Mouse (Mus musculus): ENCODE results near the gene Zfp975. TPM values are rescaled to one million over a fixed set of nuclear protein-coding genes. Genes with fewer than 3 reads are reported as not detected.
"Not testable (repeated sequence)": the region's sequence is repeated elsewhere in the genome, so short reads cannot be mapped to it uniquely, and the experiment has no call there.

Gene Zfp975
- 8.5 and 8.9 TPM in 2 replicates for polyA plus RNA-seq (2014; fragmentation: Nextera tagmentation; extraction: Ambion mirVana)

DNA sequence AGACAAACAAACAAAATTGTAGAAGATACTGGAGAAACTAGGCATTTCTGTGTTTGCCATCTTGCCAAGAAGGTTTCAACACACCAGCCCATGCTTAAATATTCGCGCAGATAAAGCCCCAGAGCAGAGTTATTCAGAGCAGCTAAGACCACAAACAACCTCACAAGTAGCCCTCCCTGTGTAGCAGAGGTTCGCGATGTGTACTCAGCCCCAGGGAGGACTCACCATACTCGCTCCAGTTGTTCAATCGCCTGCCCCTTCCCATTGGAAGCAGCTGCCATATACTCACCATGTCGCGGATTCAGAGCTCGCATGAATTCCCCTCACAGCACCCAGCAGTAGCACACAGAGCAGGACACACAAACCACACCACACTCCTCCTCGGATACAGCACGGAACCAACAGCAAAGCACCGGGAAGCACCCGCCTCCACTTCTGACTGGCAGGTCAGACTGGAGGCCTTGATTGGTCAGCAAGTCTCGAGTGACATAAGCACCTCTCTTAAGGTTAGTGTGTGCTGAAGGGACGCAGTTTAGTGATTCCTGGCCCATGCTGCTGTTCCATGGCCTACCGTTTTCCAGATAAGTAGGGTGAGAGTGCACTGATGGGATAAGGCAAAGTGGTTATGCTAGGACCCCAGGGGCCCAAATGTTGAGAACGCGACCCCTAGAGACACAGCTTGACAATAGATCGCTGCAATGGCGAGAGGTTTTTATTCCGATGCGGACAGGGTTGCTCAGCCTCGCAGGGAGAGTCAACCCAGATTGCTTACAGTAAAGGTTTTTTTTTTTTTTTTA is at the start of gene Zfp975:
TSS of gene Zfp975 (minus strand) at position 381 of the 797 bp plus-strand sequence.
- WGBS: 2% methylated on average over 23 of the region's 23 CpGs
- peak; percentile 99 for ATAC-seq (ENCODE audit: low FRiP score)

DNA sequence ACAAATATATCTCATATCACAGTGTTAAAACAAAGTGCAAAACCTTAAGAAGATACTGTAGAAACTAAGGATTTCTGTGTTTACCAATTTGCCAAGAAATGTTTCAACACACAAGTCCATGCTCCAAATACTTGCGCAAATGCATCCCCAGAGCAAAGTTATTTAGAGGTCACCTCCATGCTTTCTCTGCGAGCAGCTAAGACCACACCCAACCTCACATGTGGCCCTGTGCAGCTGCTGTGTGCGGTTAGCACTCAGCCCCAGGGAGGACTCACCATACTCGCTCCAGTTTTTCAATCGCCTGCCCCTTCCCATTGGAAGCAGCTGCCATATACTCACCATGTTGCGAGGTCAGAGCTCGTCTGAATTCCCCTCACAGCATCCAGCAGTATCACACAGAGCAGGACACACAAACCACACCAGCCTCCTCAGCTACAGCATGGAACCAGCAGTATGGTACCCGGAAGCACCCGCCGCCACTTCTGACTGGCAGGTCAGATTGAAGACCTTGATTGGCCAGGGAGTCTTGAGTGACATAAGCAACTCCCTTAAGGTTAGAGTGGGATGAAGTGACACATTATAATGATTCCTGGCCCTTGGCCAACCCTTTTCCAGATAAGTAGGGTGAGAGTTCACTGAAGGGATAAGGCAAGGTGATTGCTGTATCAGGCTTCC is 46.1 kb upstream of the Zfp975 start:
- Histone ChIP-seq H3K27ac (ENCODE audit: low read depth, low read length) (no peak overlapping the region), H3K27me3 (ENCODE audit: control insufficient read depth, insufficient read depth, low read length) (no peaks in the 10 kb centered on the region), H3K36me3 (ENCODE audit: control insufficient read depth, insufficient read depth, low read length) (no peaks in the 10 kb centered on the region), H3K4me2 (replicated peaks; ENCODE audit: low read depth, low read length) (no peak overlapping the region), H3K4me1 (replicated peaks; ENCODE audit: control insufficient read depth, insufficient read depth, low read length) (no peaks in the 10 kb centered on the region), H3K9ac (ENCODE audit: low read depth, low read length) (no peak overlapping the region), H3K9me3 (ENCODE audit: control insufficient read depth, low read length) (peaks cover 3% of the 10 kb centered on the region; the same call in 1 of the 2 replicates), H3K4me3 (ENCODE audit: low read depth, low read length) (no peak overlapping the region)
- WGBS: 85% methylated on average over 10 of the region's 10 CpGs
- ATAC-seq (ENCODE audit: low FRiP score) (no peak), DNase-seq (ENCODE audit: low spot score) (no peak)

More for the DNA sequence above, at the start of gene Zfp975:
- H3K27ac ChIP-seq (ENCODE audit: low read depth, low read length); H3K9me3 ChIP-seq (ENCODE audit: control insufficient read depth, low read length); H3K36me3 ChIP-seq (ENCODE audit: control insufficient read depth, insufficient read depth, low read length); H3K27me3 ChIP-seq (ENCODE audit: control insufficient read depth, insufficient read depth, low read length); H3K4me1 ChIP-seq (replicated peaks; ENCODE audit: control insufficient read depth, insufficient read depth, low read length): not testable (repeated sequence)
- Histone ChIP-seq H3K4me2 (replicated peaks; ENCODE audit: low read depth, low read length) (peak within 1 kb of the TSS; percentile 39), H3K4me3 (ENCODE audit: low read depth, low read length) (peak within 1 kb of the TSS; percentile 41), H3K9ac (ENCODE audit: low read depth, low read length) (peak within 1 kb of the TSS; percentile 50)
- DNase-seq (ENCODE audit: low spot score): peak; percentile 74

DNA sequence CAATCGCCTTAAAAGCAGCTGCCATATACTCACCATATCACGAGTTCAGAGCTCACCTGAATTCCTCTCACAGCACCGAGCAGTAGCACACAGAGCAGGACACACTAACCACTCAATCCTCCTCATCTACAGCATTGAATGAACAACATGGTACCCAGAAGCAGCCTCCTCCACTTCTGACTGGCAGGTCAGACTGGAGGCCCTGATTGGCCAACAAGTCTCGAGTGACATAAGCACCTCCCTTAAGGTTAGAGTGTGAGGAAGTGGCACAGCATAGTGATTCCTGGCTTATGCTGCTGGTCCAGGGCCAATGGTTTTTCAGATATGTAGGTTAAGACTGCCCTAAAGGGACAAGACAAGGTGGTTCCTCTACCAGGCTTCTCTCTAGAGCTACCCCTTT is 34.4 kb upstream of the Zfp975 start, which contains the start of gene Gm17067:
TSS of gene Gm17067 (minus strand) at position 101 of the 400 bp plus-strand sequence.
- H3K4me3 ChIP-seq (ENCODE audit: low read depth, low read length); H3K9ac ChIP-seq (ENCODE audit: low read depth, low read length); H3K36me3 ChIP-seq (ENCODE audit: control insufficient read depth, insufficient read depth, low read length); H3K27ac ChIP-seq (ENCODE audit: low read depth, low read length); DNase-seq (ENCODE audit: low spot score); H3K4me2 ChIP-seq (replicated peaks; ENCODE audit: low read depth, low read length); H3K9me3 ChIP-seq (ENCODE audit: control insufficient read depth, low read length); H3K27me3 ChIP-seq (ENCODE audit: control insufficient read depth, insufficient read depth, low read length); ATAC-seq (ENCODE audit: low FRiP score); H3K4me1 ChIP-seq (replicated peaks; ENCODE audit: control insufficient read depth, insufficient read depth, low read length): not testable (repeated sequence)
- 83% methylated on average over 4 of the region's 4 CpGs for WGBS

DNA sequence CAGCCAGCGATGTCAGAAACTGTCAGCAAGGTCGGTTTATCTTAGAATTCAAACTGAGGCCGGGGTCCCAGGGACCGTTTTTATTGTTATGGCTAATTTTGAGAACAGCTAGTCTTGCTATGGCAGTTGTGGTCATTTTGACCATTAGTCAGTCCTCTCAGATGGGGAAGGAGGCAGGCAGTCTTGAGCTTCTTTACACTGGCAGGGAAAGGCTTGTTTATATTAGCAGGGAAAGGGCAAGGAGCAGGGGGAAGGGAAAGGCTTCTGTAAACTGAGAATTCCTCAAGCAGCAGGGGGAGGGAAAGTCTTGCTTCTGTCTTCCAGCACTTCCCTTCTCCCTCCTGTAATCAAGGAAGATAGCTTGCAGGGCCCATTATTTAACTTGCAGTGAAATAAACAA is 709 bp upstream of the Zfp975 start:
- DNase-seq (ENCODE audit: low spot score): peak; percentile 20
- H3K4me1 ChIP-seq (replicated peaks; ENCODE audit: control insufficient read depth, insufficient read depth, low read length); H3K9me3 ChIP-seq (ENCODE audit: control insufficient read depth, low read length); H3K27ac ChIP-seq (ENCODE audit: low read depth, low read length); H3K27me3 ChIP-seq (ENCODE audit: control insufficient read depth, insufficient read depth, low read length); H3K36me3 ChIP-seq (ENCODE audit: control insufficient read depth, insufficient read depth, low read length): not testable (repeated sequence)
- Histone ChIP-seq H3K4me2 (replicated peaks; ENCODE audit: low read depth, low read length) (peak overlapping the region; percentile 39), H3K9ac (ENCODE audit: low read depth, low read length) (peak overlapping the region; percentile 50; the same call in 1 of the 2 replicates), H3K4me3 (ENCODE audit: low read depth, low read length) (peak overlapping the region; percentile 41)
- WGBS: 3% methylated on average over 4 of the region's 4 CpGs
- peak; percentile 3; the same call in 1 of the 2 replicates for ATAC-seq (ENCODE audit: low FRiP score)

DNA sequence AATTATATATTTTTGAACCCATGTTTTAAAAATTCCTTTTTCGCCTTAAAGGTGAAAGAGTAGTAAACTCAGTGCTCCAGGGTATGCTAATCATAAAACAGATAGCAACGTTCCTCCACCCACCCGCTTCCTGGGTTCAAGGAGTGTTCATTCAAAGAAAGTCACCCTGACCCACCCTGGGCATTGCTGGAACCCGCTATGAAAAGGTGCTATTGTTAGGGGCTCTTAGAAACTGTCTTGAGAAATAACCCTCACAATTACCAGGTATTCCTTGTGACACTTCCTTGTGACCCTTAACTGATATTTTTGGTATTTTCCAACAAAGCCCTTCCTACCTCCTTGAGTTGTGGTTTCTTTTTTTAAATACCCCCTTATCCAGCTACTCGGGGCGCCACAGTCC is 12.5 kb downstream of the Zfp975 start:
- H3K27me3 ChIP-seq (ENCODE audit: control insufficient read depth, insufficient read depth, low read length); H3K4me1 ChIP-seq (replicated peaks; ENCODE audit: control insufficient read depth, insufficient read depth, low read length); H3K4me2 ChIP-seq (replicated peaks; ENCODE audit: low read depth, low read length); H3K4me3 ChIP-seq (ENCODE audit: low read depth, low read length); H3K9ac ChIP-seq (ENCODE audit: low read depth, low read length); H3K9me3 ChIP-seq (ENCODE audit: control insufficient read depth, low read length); H3K27ac ChIP-seq (ENCODE audit: low read depth, low read length); DNase-seq (ENCODE audit: low spot score); H3K36me3 ChIP-seq (ENCODE audit: control insufficient read depth, insufficient read depth, low read length); ATAC-seq (ENCODE audit: low FRiP score): not testable (repeated sequence)
- 95% methylated on average over 6 of the region's 6 CpGs for WGBS

DNA sequence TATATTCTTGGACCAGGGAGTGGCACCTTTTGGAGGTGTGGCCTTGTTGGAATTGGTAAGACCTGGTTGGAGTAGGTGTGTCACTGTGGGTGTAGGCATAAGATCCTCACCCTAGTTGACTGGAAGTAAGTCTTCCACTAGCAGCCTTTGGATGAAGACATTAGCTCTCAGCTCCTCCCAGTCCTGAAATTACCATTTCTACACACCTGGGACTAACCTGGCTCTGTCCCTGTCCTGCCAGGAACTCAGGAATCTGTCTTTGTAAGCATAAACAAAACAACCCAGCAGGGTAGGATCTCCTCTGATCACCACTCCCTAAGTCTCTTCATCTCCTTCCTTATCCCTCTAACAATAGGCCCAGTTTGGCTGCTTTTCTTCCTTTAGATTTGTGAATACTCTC is 12.9 kb downstream of the Zfp975 start:
- H3K36me3 ChIP-seq (ENCODE audit: control insufficient read depth, insufficient read depth, low read length); H3K27me3 ChIP-seq (ENCODE audit: control insufficient read depth, insufficient read depth, low read length); H3K27ac ChIP-seq (ENCODE audit: low read depth, low read length); H3K4me3 ChIP-seq (ENCODE audit: low read depth, low read length); H3K9me3 ChIP-seq (ENCODE audit: control insufficient read depth, low read length); H3K4me1 ChIP-seq (replicated peaks; ENCODE audit: control insufficient read depth, insufficient read depth, low read length); H3K9ac ChIP-seq (ENCODE audit: low read depth, low read length); ATAC-seq (ENCODE audit: low FRiP score); H3K4me2 ChIP-seq (replicated peaks; ENCODE audit: low read depth, low read length); DNase-seq (ENCODE audit: low spot score): not testable (repeated sequence)

DNA sequence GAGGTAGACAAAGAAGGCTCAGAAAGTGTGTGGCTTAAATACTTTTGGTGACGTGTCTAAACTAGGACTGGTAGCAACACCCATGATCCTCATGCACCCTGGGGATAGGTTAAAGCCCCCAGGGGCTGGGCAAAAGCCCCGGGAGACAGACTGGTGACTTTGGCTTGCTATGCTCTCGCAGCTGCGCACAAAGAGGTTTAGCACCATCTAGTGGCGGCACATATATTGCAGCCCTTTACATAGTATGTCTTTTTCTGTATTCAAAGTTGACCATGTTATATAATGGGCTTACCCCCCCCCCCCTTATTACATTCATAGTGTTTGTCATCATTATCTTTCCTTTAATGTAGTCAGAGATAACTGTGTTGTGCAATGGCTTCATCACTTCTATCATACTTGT is 32.4 kb downstream of the Zfp975 start:
- not testable (repeated sequence) for H3K9ac ChIP-seq (ENCODE audit: low read depth, low read length); H3K27ac ChIP-seq (ENCODE audit: low read depth, low read length); ATAC-seq (ENCODE audit: low FRiP score); H3K4me3 ChIP-seq (ENCODE audit: low read depth, low read length); H3K4me2 ChIP-seq (replicated peaks; ENCODE audit: low read depth, low read length); H3K27me3 ChIP-seq (ENCODE audit: control insufficient read depth, insufficient read depth, low read length); H3K36me3 ChIP-seq (ENCODE audit: control insufficient read depth, insufficient read depth, low read length); H3K9me3 ChIP-seq (ENCODE audit: control insufficient read depth, low read length); H3K4me1 ChIP-seq (replicated peaks; ENCODE audit: control insufficient read depth, insufficient read depth, low read length)
- peak; percentile 3 for DNase-seq (ENCODE audit: low spot score)
- 62% methylated on average over 4 of the region's 5 CpGs for WGBS

DNA sequence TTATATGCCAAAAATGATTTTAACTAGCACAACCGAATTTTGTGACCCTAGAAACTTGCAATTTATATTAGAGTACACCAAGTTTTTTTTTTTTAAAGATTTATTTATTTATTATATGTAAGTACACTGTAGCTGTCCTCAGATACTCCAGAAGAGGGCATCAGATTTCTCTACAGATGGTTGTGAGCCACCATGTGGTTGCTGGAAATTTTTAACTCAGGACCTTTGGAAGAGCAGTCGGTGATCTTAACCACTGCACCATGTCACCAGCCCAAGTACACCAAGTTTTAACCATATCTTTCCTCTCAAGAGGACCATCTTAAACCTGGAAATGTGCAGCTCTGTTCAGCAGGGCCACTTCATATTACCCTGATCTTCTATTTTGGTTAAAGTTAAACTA is 37.3 kb downstream of the Zfp975 start:
- not testable (repeated sequence) for H3K4me3 ChIP-seq (ENCODE audit: low read depth, low read length); H3K36me3 ChIP-seq (ENCODE audit: control insufficient read depth, insufficient read depth, low read length); ATAC-seq (ENCODE audit: low FRiP score); H3K4me1 ChIP-seq (replicated peaks; ENCODE audit: control insufficient read depth, insufficient read depth, low read length); H3K9ac ChIP-seq (ENCODE audit: low read depth, low read length); DNase-seq (ENCODE audit: low spot score); H3K27me3 ChIP-seq (ENCODE audit: control insufficient read depth, insufficient read depth, low read length); H3K9me3 ChIP-seq (ENCODE audit: control insufficient read depth, low read length); H3K27ac ChIP-seq (ENCODE audit: low read depth, low read length); H3K4me2 ChIP-seq (replicated peaks; ENCODE audit: low read depth, low read length)
- 68% methylated on average over 2 of the region's 2 CpGs for WGBS

All from hindbrain, embryonic 11.5 days (tissue).